Mouse (Mus musculus): ENCODE measurements at regions not wholly inside any gene's neighbourhood (a gene's known extent, or its start where the extent isn't known, plus 50 kb on each side); places are given as distances from the start of the nearest gene placed in this dataset.

DNA sequence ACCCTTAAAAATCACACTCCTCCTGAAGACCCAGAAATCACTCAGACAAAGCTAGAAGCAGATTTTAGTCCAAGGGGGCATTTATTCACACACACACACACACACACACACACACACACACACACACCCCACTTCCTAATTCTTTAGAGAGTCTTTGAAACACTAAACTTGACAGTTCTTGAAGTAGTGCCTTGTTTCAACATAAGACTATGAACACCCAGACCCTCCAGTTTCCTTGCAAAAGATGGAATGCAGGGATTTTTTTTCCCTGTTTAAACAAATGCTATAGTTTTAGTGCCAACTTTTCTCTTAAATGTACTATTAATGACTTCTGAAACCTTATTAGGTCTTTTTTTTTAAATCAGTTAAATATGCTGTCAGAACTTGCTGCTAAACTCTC is 279.2 kb upstream of the Fat1 start:
- TF ChIP-seq CTCF (conservative IDR thresholded peaks at IDR 0.05; ENCODE audit: insufficient read depth, insufficient read length, low read depth, low read length): no peak
- TF ChIP-seq POLR2A (IDR thresholded peaks at IDR 0.05; ENCODE audit: low read depth, low read length): no peak

Data from kidney, adult 2 months (tissue).